Mouse (Mus musculus) right cerebral cortex, postnatal 36 days (tissue): Measurements from ENCODE around the gene Slc25a54.

Experiments used
- DNase-seq, 2 experiments: peaks; one replicate each; pipeline ENCODE4 v3.0.0; 2022; ENCODE audit warnings: low spot score in 2 of 2, mixed read lengths in 1 of 2

Gene Slc25a54

DNA sequence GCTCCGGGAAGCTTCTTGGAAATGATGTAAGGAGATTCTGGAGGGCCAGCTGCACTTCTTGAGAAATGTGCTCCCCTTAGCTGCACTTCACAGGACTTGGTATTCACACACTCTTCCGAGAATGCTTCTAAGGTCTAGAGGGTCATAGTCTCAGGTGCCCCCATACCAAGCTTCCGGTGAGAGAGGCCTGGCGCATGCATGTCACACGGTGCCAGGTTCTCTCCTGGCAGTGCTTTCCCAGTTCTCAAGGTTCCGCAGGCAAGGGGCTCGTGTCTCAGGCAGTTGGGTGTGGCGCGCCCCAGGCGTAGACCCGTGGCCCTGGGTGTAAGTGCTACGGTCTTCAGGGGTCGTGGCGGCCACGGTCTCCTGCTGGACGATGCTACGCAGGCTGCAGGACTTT is at the start of gene Slc25a54:
TSS of gene Slc25a54 (plus strand) at position 301 of the 400 bp plus-strand sequence.
- DNase-seq: no peak

GRCm38 (mm10) chr3:109030817-109031216 is 49.5 kb upstream of the Slc25a54 start:
- DNase-seq: no peak

- no peak for DNase-seq
Measured at GRCm38 (mm10) chr3:109031626-109032025, 48.6 kb upstream of the Slc25a54 start.

DNA sequence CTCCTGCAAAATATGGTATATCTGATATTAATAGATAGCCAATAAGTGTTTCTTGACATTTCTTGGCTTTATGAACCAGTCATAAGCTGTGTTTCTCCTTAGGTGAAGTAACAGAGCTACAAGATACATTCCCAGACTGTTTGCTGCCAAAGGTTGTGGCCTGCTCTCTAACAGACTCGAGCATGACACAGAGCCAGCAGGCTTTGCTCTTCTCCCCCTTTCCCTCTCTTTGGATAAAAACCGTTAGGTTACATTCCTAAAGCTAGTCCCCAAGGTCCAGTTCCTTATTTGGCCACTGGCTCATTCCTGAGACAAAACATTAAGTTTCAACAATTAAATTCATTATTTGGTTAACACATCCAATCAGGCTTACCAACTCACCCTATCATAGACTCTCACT is 48.0 kb upstream of the Slc25a54 start:
- DNase-seq: no peak

DNA sequence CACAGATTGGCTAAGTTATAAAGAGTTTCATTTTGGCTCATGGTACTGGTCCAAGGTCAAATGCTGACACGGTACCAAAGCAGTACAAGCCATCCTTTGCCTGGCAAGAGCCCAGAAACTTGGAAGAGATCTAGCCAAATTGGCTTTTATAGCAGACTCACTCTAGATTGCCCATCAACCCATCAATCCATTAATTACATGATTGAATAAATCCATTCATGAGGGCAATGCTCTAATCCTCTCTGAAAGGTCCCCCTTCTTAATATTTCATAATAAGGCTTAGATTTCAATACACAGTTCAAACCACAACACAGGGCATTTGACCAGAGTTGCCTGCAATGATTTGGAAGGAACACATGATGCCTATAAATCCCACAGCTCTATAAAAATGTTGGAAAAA is 45.9 kb upstream of the Slc25a54 start:
- DNase-seq: no peak

GRCm38 (mm10) chr3:109040908-109041307 is 39.4 kb upstream of the Slc25a54 start:
- DNase-seq: no peak

GRCm38 (mm10) chr3:109043395-109043794 is 36.9 kb upstream of the Slc25a54 start:
- DNase-seq: no peak

- no peak for DNase-seq
Measured at GRCm38 (mm10) chr3:109046428-109046827, 33.8 kb upstream of the Slc25a54 start.

GRCm38 (mm10) chr3:109047707-109048283 is 32.5 kb upstream of the Slc25a54 start:
- DNase-seq: no peak

DNA sequence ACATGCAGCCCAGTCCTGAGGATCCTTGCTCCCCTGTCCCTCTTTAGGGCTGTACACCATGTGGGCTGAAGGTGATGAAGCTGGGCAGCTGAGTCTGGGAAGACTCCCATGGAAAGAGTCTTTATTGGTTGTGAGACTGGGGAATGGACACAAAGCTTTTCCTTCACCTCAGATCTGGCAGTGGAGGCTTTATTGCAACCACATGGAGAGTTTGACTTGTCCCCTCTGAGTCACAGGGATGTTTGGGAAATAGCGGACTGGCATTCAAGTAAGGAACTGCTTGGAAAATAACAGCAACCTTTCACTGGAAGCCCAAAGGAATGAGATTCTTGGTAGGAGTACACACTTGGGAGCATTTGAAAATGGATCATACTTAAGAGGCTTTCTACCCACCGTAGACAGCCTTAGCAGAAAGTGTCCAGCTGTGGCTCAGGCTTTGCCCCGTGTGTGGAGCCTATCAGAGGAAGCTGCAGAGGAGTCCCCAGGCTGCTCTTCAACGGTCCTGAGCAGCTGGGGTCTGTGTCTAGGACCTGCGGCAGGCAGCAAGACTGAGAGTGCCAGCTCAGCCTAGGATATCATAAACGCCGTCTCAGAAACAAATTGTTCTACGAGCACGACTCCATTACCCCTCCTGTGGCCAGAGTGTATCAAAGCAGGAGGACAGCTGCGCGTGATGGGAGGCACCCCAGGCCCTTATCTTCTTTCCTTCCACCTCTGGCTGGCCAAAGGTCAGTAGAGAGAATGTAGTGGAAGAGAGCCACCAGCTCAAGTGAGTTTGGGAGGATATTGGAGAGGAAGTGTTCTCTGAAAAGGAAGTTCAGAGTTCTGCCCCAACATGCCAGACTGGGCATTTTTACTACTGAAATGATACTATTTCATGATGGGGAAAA is 29.0 kb upstream of the Slc25a54 start:
- no peak for DNase-seq

DNA sequence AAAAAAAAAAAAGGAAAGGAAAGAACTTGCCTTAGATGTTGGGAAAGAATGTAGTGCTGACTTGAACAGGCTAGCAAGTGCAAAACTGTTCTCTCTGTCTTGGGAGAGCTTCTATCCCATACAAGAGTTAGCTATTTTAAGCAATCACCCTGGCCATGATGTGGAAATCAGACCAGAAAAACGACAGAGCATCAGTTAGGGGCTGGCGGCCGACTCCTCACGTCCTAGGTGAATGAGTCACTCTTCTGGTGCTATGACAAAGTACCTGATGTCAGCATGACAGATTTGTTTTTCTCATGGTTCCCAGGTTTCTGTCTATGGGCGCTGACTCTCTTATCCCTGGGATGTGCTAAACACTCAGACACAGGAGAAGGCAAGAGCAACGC is 28.3 kb upstream of the Slc25a54 start:
- DNase-seq: no peak

DNA sequence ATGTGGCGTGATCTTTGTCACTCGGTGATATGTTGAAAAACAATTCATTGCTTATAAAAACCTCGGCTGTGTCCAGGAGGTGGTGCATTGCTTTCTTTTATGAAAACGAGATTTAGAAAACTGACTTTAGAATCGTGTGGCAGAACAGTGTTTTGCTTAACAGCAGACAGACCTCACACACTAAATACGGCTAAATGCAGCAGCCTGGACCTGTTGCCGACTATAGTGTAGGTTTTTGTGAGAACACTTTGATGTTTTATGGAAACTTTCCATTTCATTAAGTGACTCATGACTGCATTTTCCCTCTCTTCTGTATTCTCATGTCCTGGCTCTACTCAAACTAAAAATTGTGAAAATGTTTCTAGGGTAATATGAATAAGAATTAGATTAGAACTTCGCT is 20.4 kb upstream of the Slc25a54 start:
- DNase-seq: peak in 1 of 2 experiments; percentile 20

GRCm38 (mm10) chr3:109062391-109062790 is 17.9 kb upstream of the Slc25a54 start:
- no peak for DNase-seq

DNA sequence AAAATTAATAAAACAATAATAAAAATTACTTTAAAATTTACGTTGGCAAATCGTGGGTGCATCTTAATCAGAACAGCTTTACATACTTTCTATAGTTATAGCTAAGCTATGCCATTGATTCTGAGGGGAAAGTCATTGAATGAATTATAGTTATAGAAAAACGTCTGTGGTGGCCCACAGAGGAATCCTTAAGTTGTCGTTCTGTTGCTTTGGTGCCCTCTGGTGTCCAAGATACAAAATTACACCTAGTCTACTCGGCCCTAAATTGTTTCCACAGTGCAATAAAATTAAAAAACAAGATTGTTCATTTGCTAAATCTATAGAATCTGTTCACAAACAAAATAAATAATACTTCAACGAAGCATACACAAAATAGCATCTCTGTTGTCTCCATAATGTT is 17.3 kb upstream of the Slc25a54 start:
- DNase-seq: no peak

GRCm38 (mm10) chr3:109084418-109084817 is 4.1 kb downstream of the Slc25a54 start:
- no peak for DNase-seq

DNA sequence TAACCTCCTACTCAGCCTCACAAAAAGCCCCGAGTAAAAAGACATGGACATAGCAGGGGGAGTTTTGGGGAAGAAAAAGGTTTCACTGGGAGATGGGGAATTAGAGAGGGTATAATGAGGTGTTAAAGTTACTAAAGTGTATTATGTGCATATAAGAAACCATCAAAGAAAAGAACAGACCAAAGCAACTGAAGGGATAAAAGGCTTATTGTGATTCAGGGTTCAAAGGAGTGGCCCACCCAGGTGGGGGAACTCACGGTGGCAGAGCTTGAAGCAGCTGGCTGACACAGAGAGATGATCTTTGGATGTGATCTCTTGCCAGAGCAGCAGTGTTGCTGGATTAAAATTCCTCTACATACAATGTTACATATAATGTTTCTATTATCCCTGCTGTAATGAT is 8.2 kb downstream of the Slc25a54 start:
- DNase-seq: no peak

DNA sequence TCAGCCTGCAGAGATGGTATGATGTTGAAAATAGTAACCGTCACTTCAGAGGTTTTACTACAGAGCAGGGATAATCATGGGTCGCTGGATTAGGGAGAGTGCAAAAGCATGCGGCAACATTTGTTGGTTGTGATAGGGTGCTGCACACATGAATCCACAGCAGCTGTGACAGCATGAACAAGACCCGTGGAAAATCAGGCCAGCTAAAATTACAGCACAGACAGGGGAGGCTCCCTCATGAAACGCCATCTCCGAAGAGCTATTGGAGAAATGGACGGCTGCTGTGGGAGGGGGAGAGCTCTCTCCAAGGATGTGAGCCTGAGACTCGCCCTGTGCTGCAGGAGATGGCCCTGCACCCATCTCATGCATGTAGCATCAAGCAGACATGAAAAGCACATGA is 24.4 kb downstream of the Slc25a54 start:
- DNase-seq: no peak

- DNase-seq: no peak
Measured at GRCm38 (mm10) chr3:109117136-109117535, 36.9 kb downstream of the Slc25a54 start.

- DNase-seq: no peak
Measured at GRCm38 (mm10) chr3:109119562-109119961, 39.3 kb downstream of the Slc25a54 start.

GRCm38 (mm10) chr3:109119973-109120372 is 39.7 kb downstream of the Slc25a54 start:
- no peak for DNase-seq

DNA sequence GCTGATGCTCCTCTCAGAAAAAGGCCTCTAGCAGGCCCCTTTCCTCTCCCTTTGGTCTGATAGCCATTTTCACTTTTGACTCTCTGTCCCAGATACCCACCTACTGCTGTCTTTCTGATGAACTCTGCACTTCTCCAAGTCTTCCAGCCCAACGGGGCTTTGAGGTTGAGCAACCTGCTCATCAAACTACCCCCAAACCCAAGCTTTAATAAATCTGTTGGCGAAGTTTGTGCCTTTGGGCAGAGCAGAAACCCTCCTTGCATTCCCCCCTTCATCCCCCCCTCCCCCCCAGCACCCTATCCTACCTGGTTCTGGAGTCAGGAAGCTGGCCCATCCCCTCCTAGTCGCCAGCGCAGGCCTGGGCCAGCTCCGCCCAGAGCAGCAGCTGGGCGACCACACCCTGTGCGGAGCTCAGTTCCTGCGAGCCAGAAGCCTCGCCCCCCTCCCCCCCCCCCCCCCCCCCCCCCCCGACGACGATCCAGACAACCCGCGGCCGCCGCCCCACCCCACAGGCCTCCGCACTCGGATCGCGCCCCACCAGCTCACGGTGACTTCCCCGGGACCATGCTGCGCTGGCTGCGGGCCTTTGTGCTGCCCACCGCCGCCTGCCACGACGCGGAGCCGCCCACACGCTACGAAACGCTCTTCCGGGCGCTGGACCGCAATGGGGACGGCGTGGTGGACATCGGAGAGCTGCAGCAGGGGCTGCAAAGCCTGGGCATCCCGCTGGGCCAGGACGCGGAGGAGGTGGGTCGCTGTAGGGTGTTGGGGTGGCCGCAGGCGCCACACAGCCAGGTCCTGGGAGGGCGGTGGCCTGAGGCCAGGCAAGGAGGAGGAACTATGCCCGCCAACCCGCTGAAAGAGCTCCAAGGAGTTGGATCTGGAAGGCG is 42.6 kb downstream of the Slc25a54 start, which contains the start of gene Slc25a24:
TSS of gene Slc25a24 (plus strand) at position 509 of the 890 bp plus-strand sequence.
- no peak for DNase-seq

GRCm38 (mm10) chr3:109123531-109123981 is 43.3 kb downstream of the Slc25a54 start:
- no peak for DNase-seq
